Mouse (Mus musculus) CD8-positive naive resting alpha-beta T cell, adult 2 months (primary cell): ENCODE measurements around the gene Foxi1.
"Not testable (repeated sequence)": the region's sequence is repeated elsewhere in the genome, so short reads cannot be mapped to it uniquely, and the experiment has no call there.

ENCODE experiments used
- DNase-seq, 2 experiments: peaks; one replicate each; pipeline ENCODE4 v3.0.0; 2022; ENCODE audit warnings: low read depth in 2 of 2, low spot score in 2 of 2

The Foxi1 gene

GRCm38 (mm10) chr11:34207989-34208388, at the start of gene Foxi1:
TSS of gene Foxi1 (minus strand) at chr11:34208089.
- no peak for DNase-seq

GRCm38 (mm10) chr11:34242979-34243378, 35.1 kb upstream of the Foxi1 start:
- no peak for DNase-seq

GRCm38 (mm10) chr11:34240252-34240651, 32.4 kb upstream of the Foxi1 start:
- DNase-seq: no peak

- DNase-seq: no peak
Measured at GRCm38 (mm10) chr11:34239691-34240090, 31.8 kb upstream of the Foxi1 start.

- DNase-seq: no peak
Measured at GRCm38 (mm10) chr11:34236885-34237284, 29.0 kb upstream of the Foxi1 start.

GRCm38 (mm10) chr11:34236091-34236759, 28.3 kb upstream of the Foxi1 start:
- peak; percentile 18 to 36 for DNase-seq

GRCm38 (mm10) chr11:34228758-34229364, 21.0 kb upstream of the Foxi1 start:
- peak; percentile 32 to 44 for DNase-seq

- DNase-seq: no peak
Measured at GRCm38 (mm10) chr11:34227180-34227579, 19.3 kb upstream of the Foxi1 start.

GRCm38 (mm10) chr11:34220596-34220995, 12.7 kb upstream of the Foxi1 start:
- DNase-seq: not testable (repeated sequence)

GRCm38 (mm10) chr11:34212853-34213252, 5.0 kb upstream of the Foxi1 start:
- DNase-seq: peak; percentile 43 to 65

- no peak for DNase-seq
Measured at GRCm38 (mm10) chr11:34202769-34203168, 5.1 kb downstream of the Foxi1 start.

- no peak for DNase-seq
Measured at GRCm38 (mm10) chr11:34195142-34195541, 12.7 kb downstream of the Foxi1 start.

GRCm38 (mm10) chr11:34194158-34194941, 13.5 kb downstream of the Foxi1 start:
- DNase-seq: no peak

- DNase-seq: no peak
Measured at GRCm38 (mm10) chr11:34193658-34194057, 14.2 kb downstream of the Foxi1 start.

GRCm38 (mm10) chr11:34184266-34184665, 23.6 kb downstream of the Foxi1 start:
- DNase-seq: no peak

- no peak for DNase-seq
Measured at GRCm38 (mm10) chr11:34181214-34182117, 26.4 kb downstream of the Foxi1 start.

GRCm38 (mm10) chr11:34178752-34179151, 29.1 kb downstream of the Foxi1 start:
- DNase-seq: no peak

- no peak for DNase-seq
Measured at GRCm38 (mm10) chr11:34176371-34176770, 31.5 kb downstream of the Foxi1 start.

GRCm38 (mm10) chr11:34171221-34171620, 36.7 kb downstream of the Foxi1 start:
- no peak for DNase-seq

GRCm38 (mm10) chr11:34169464-34169894, 38.4 kb downstream of the Foxi1 start:
- no peak for DNase-seq

- no peak for DNase-seq
Measured at GRCm38 (mm10) chr11:34166392-34166791, 41.5 kb downstream of the Foxi1 start.
